Mouse (Mus musculus): Measurements from ENCODE around the gene Slco3a1.
"Not testable (repeated sequence)": the region's sequence is repeated elsewhere in the genome, so short reads cannot be mapped to it uniquely, and the experiment has no call there.

Slco3a1 gene

GRCm38 (mm10) chr7:74429252-74429651 is 125.3 kb downstream of the Slco3a1 start:
- DNase-seq (ENCODE audit: low read depth, low spot score) = no peak

- peak; percentile 35 for DNase-seq (ENCODE audit: low read depth, low spot score)
Observed at GRCm38 (mm10) chr7:74427135-74427534, 127.4 kb downstream of the Slco3a1 start.

- no peak for DNase-seq (ENCODE audit: low read depth, low spot score)
Observed at GRCm38 (mm10) chr7:74425941-74426340, 128.6 kb downstream of the Slco3a1 start.

GRCm38 (mm10) chr7:74423928-74424850 is 130.4 kb downstream of the Slco3a1 start:
- peak; percentile 26 for DNase-seq (ENCODE audit: low read depth, low spot score)

GRCm38 (mm10) chr7:74423316-74423715 is 131.3 kb downstream of the Slco3a1 start:
- DNase-seq (ENCODE audit: low read depth, low spot score) = no peak

- DNase-seq (ENCODE audit: low read depth, low spot score) = no peak
Observed at GRCm38 (mm10) chr7:74422731-74423130, 131.8 kb downstream of the Slco3a1 start.

GRCm38 (mm10) chr7:74422002-74422401 is 132.6 kb downstream of the Slco3a1 start:
- no peak for DNase-seq (ENCODE audit: low read depth, low spot score)

GRCm38 (mm10) chr7:74421591-74421990 is 133.0 kb downstream of the Slco3a1 start:
- DNase-seq (ENCODE audit: low read depth, low spot score) = no peak

- no peak for DNase-seq (ENCODE audit: low read depth, low spot score)
Observed at GRCm38 (mm10) chr7:74419706-74420105, 134.9 kb downstream of the Slco3a1 start.

GRCm38 (mm10) chr7:74417009-74417408 is 137.6 kb downstream of the Slco3a1 start:
- DNase-seq (ENCODE audit: low read depth, low spot score) = no peak

GRCm38 (mm10) chr7:74415241-74415640 is 139.3 kb downstream of the Slco3a1 start:
- DNase-seq (ENCODE audit: low read depth, low spot score) = no peak

- DNase-seq (ENCODE audit: low read depth, low spot score) = no peak
Observed at GRCm38 (mm10) chr7:74413738-74414716, 140.6 kb downstream of the Slco3a1 start.

GRCm38 (mm10) chr7:74408601-74409323 is 145.8 kb downstream of the Slco3a1 start:
- DNase-seq (ENCODE audit: low read depth, low spot score) = no peak

GRCm38 (mm10) chr7:74407851-74408250 is 146.7 kb downstream of the Slco3a1 start:
- DNase-seq (ENCODE audit: low read depth, low spot score) = not testable (repeated sequence)

GRCm38 (mm10) chr7:74399729-74400128 is 154.9 kb downstream of the Slco3a1 start:
- DNase-seq (ENCODE audit: low read depth, low spot score) = no peak

GRCm38 (mm10) chr7:74399154-74399553 is 155.4 kb downstream of the Slco3a1 start:
- DNase-seq (ENCODE audit: low read depth, low spot score) = no peak

GRCm38 (mm10) chr7:74398326-74398725 is 156.3 kb downstream of the Slco3a1 start:
- DNase-seq (ENCODE audit: low read depth, low spot score) = no peak

GRCm38 (mm10) chr7:74391451-74391873 is 163.1 kb downstream of the Slco3a1 start:
- no peak for DNase-seq (ENCODE audit: low read depth, low spot score)

- no peak for DNase-seq (ENCODE audit: low read depth, low spot score)
Observed at GRCm38 (mm10) chr7:74389570-74389969, 165.0 kb downstream of the Slco3a1 start.

GRCm38 (mm10) chr7:74386257-74386656 is 168.3 kb downstream of the Slco3a1 start:
- no peak for DNase-seq (ENCODE audit: low read depth, low spot score)

GRCm38 (mm10) chr7:74383040-74383666 is 171.4 kb downstream of the Slco3a1 start:
- no peak for DNase-seq (ENCODE audit: low read depth, low spot score)

Data from CD4-positive helper T cell, adult 2 months (primary cell).